Mouse (Mus musculus) liver, embryonic 14.5 days (tissue): ENCODE data around the gene 1600002K03Rik.

Experiments
- CTCF ChIP-seq: IDR thresholded peaks from 2 replicates; pipeline ENCODE4 v1.5.1; 2016; ENCODE audit warnings: antibody characterized with exemption, low read depth, control low read depth
- EP300 ChIP-seq: IDR thresholded peaks from 2 replicates; pipeline ENCODE4 v1.6.1; 2016; ENCODE audit warnings: antibody characterized with exemption, low read depth

DNA sequence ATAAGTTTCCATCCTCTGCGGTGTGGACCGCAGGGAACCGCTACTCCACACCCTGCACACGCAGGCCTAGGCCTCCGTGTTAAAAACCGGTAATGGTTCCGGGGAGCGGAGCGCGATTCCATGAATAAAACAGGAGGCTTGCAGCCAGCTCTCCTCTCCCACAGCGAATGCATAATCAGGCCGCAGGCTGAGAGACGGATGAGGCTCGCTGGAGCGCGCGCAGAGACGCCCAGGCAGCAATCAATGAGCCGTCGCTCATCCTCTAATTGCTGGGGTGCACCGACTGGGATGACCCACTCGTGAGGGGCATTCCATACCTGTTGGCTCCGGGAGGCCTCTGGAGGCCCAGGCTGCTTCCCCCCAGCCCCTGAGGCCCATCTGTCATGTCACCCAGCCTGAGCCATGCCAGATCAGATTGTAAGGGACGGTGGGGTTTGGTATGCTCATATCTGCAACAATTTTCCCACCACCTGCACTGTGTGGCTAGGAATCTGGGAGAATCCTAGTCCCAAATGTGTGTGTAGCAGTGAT, 36.2 kb downstream of the 1600002K03Rik start:
- no peak for TF ChIP-seq CTCF
- no peak for TF ChIP-seq EP300
